Mouse (Mus musculus): ENCODE data around the gene Alkbh6.

DNA sequence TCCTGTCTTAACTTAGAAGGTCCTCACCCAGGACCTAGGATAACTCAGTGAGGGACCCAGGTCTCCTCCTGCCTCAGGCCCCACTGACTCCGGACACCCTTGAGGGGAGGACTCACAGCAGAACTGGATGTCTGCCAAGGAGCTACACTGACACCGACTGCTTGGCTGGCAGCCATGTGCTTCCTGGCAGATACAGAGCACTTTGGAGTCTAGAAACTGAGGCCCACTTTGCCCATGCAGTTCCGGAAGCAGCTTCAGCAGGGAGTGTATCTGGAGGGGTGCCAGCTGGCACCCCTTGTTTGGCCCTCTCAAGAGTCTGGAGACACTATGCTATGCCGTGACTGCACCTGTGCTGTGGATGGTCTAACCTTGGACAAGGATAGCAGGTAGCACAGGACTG lies 24.9 kb downstream of the Alkbh6 start:
- TF ChIP-seq USF1 (IDR thresholded peaks at IDR 0.05; ENCODE audit: low read depth) (no peak), CTCF (IDR thresholded peaks at IDR 0.05; ENCODE audit: control insufficient read depth, insufficient read depth, insufficient read length) (no peak), MAX (IDR thresholded peaks at IDR 0.05) (no peak), MYOG (IDR thresholded peaks at IDR 0.05; ENCODE audit: control insufficient read depth, extremely low read depth, insufficient read length) (no peak), FOSL1 (IDR thresholded peaks at IDR 0.05; ENCODE audit: insufficient read depth, low read length, poor library complexity, severe bottlenecking) (no peak), CEBPB (IDR thresholded peaks at IDR 0.05; ENCODE audit: low read depth) (no peak)
